Mouse (Mus musculus) forelimb bud, embryonic 11.5 days (tissue): ENCODE results near the gene Gpr174.
"Not testable (repeated sequence)": the region's sequence is repeated elsewhere in the genome, so short reads cannot be mapped to it uniquely, and the experiment has no call there.

Experiments
- DNase-seq: peaks from one replicate; pipeline ENCODE4 v3.0.0-alpha.2; 2012; ENCODE audit warnings: low read depth, low spot score

Gpr174 gene

GRCm38 (mm10) chrX:107255486-107256227, at the start of gene Gpr174:
Gpr174 (plus strand) TSS chrX:107255878.
- DNase-seq = no peak

GRCm38 (mm10) chrX:107217577-107218090, 38.0 kb upstream of the Gpr174 start:
- no peak for DNase-seq

GRCm38 (mm10) chrX:107224846-107225245, 30.8 kb upstream of the Gpr174 start:
- DNase-seq = no peak

GRCm38 (mm10) chrX:107231214-107231613, 24.5 kb upstream of the Gpr174 start:
- DNase-seq = no peak

GRCm38 (mm10) chrX:107234655-107235054, 21.0 kb upstream of the Gpr174 start:
- DNase-seq = no peak

GRCm38 (mm10) chrX:107236461-107236860, 19.2 kb upstream of the Gpr174 start:
- no peak for DNase-seq

- DNase-seq = no peak
Observed at GRCm38 (mm10) chrX:107250390-107250789, 5.3 kb upstream of the Gpr174 start.

- no peak for DNase-seq
Observed at GRCm38 (mm10) chrX:107264619-107265018, 8.9 kb downstream of the Gpr174 start.

- DNase-seq = no peak
Observed at GRCm38 (mm10) chrX:107277606-107278005, 21.9 kb downstream of the Gpr174 start.

- DNase-seq = no peak
Observed at GRCm38 (mm10) chrX:107284211-107284610, 28.5 kb downstream of the Gpr174 start.

- DNase-seq = not testable (repeated sequence)
Observed at GRCm38 (mm10) chrX:107297861-107298260, 42.2 kb downstream of the Gpr174 start.

GRCm38 (mm10) chrX:107298761-107299160, 43.1 kb downstream of the Gpr174 start:
- DNase-seq = no peak

- DNase-seq = no peak
Observed at GRCm38 (mm10) chrX:107306492-107306891, 50.8 kb downstream of the Gpr174 start.

- peak; percentile 2 for DNase-seq
Observed at GRCm38 (mm10) chrX:107312533-107312932, 56.9 kb downstream of the Gpr174 start.

GRCm38 (mm10) chrX:107325697-107326381, 70.2 kb downstream of the Gpr174 start:
- DNase-seq = no peak

GRCm38 (mm10) chrX:107329849-107330248, 74.2 kb downstream of the Gpr174 start:
- peak; percentile 34 for DNase-seq

GRCm38 (mm10) chrX:107336609-107337008, 80.9 kb downstream of the Gpr174 start:
- DNase-seq = no peak

GRCm38 (mm10) chrX:107341980-107342379, 86.3 kb downstream of the Gpr174 start:
- peak; percentile 10 for DNase-seq
